Mouse (Mus musculus): ENCODE data around the gene Ube4a. TPM values are rescaled to one million over a fixed set of nuclear protein-coding genes. Genes with fewer than 3 reads are reported as not detected.
"Not testable (repeated sequence)": the region's sequence is repeated elsewhere in the genome, so short reads cannot be mapped to it uniquely, and the experiment has no call there.

The Ube4a gene
- total RNA-seq, 2 experiments from 2014 or later, result 67.0 to 73.5 TPM

GRCm38 (mm10) chr9:44981676-44982075 lies 16.3 kb upstream of the Ube4a start, which contains the start of gene Cd3d:
Cd3d (plus strand) TSS chr9:44981786.
- no peak for DNase-seq (ENCODE audit: low spot score in 2 of 2)

GRCm38 (mm10) chr9:44981104-44981503 lies 15.7 kb upstream of the Ube4a start:
- DNase-seq (ENCODE audit: low spot score in 2 of 2), result no peak

GRCm38 (mm10) chr9:44980242-44980641 lies 14.8 kb upstream of the Ube4a start, which contains the start of gene Cd3g:
Cd3g (minus strand) TSS chr9:44980431.
- no peak for DNase-seq (ENCODE audit: low spot score in 2 of 2)

DNA sequence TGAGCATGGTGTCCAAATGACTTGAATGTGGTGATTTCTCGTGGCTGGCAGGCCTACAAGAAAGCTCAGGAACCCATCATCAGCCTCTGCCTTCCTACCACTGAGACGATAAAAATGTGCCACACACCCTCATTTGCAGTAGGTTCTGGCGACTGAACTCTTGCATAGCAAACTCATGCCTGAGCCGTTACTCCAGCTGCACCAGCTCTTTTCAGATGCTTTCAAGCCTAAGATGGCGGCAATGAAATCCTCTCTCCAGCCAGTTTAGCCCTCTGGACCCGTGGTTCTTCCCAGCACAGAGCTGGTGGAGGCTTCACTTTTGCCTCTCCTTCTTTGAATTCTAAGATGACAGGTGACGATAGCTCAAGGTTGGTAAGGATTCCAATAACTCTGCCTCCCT lies 14.4 kb upstream of the Ube4a start:
- DNase-seq (ENCODE audit: low spot score in 2 of 2), result no peak

- DNase-seq (ENCODE audit: low spot score in 2 of 2), result no peak
These were observed 12.4 kb upstream of the Ube4a start for GRCm38 (mm10) chr9:44977813-44978212.

- DNase-seq (ENCODE audit: low spot score in 2 of 2), result no peak
These were observed 4.0 kb upstream of the Ube4a start for GRCm38 (mm10) chr9:44969450-44969849.

- DNase-seq (ENCODE audit: low spot score in 2 of 2), result not testable (repeated sequence)
These were observed 2.4 kb upstream of the Ube4a start for GRCm38 (mm10) chr9:44967763-44968162.

GRCm38 (mm10) chr9:44966815-44967242 lies 1.4 kb upstream of the Ube4a start:
- DNase-seq (ENCODE audit: low spot score in 2 of 2), result peak; percentile 45 to 84

- no peak for DNase-seq (ENCODE audit: low spot score in 2 of 2)
These were observed 550 bp upstream of the Ube4a start for GRCm38 (mm10) chr9:44965833-44966466.

- no peak for DNase-seq (ENCODE audit: low spot score in 2 of 2)
These were observed 11.0 kb downstream of the Ube4a start for GRCm38 (mm10) chr9:44954432-44954831.

DNA sequence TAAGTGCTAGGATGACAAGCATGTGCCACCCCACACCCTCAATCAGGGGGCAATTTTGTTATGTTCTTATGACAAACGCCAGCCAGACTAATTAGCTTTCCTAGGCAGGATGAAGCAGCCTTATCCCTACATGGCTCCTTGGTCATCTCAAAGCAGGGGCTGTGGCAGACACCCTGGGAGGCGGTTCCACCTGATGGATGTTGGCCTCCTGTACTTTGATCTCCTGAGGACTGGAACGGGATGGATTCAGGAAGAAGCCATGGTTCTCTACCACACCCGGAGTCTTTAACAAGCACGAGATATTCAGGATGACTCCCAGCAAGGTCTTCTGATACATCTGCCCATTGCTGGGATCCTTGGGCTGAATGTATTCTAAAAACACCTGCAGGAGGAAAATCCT lies 17.6 kb downstream of the Ube4a start:
- DNase-seq (ENCODE audit: low spot score in 2 of 2), result no peak

DNA sequence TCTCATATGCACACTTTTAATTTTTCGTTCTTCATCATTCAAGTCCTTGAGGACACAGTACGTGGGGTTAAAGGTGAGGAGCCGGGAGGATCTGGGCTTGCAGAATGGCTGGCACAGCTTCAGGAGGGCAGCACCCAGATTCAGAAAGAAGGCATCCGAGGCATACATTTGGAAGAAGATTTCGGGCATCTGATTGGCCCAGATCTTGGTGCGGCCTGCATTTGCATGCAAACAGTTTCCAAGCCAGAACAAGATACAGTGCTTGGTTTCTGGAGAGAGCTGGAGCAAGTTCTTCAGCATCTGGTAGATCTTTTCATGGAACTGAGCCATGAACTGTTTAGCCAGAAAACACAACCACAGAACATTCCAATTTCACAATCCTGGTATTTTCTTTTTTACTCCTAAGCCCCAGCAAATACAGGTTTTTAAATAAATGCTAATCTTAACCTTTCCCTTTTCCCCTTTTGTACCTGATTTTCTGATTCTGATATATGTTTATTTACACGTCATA lies 19.2 kb downstream of the Ube4a start:
- peak in 1 of 2 experiments; percentile 37 for DNase-seq (ENCODE audit: low spot score in 2 of 2)

DNA sequence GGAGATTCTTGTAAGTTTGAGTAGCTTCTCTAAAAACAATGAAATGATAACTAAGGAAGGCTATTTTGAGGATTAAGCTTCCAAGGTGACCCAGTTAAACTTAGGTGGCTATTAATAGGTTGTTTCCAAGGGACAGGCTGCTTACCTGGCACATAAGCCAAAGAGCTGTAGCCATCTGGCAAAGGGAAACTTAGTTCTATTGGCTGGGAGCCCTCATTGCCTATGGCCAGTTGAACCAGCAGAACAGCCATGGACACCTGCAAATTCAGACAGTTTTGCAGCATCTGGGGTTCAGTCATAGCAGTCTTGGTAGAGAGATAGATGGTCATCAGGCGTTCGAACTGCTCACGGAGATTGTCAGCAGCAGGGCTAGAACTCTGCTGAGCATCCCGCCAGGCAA lies 23.0 kb downstream of the Ube4a start:
- DNase-seq (ENCODE audit: low spot score in 2 of 2), result no peak

DNA sequence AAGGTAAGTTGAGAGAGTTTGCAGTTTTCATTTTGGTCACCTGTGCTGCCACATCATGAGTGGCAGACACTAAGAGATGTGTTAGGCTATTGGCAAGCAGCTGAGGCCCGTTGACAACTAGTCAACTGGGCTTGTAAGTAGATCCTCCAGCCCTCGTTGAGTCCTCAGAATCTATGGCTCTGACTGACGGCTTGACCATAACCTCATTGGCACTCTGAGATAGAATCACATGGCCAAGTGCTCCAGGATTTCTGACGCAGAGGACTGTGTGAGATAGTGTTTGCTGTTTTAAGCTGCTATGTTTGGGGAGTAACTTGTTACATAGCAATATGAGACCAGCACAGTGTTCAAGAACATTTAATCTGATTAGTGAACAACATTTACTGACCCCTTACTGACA lies 23.6 kb downstream of the Ube4a start:
- no peak for DNase-seq (ENCODE audit: low spot score in 2 of 2)

DNA sequence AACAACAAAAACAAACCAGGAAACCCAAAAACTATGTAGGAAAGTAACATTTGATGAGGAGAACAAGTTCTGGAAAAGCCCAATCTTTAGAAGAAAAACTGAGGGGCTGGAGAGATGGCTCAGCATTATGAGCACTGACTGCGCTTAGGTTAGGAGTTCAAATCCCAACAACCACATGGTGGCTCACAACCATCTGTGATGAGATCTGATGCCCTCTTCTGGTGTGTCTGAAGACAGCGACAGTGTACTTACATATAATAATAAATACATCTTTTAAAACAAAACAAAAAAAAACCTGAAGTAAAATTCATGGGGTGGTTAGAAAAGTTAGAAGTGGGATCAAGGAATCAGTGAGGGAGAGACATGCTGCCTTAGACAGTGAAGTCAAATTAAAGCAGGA lies 43.9 kb downstream of the Ube4a start:
- no peak for DNase-seq (ENCODE audit: low spot score in 2 of 2)

GRCm38 (mm10) chr9:44921123-44921468 lies 44.3 kb downstream of the Ube4a start:
- DNase-seq (ENCODE audit: low spot score in 2 of 2), result no peak

DNA sequence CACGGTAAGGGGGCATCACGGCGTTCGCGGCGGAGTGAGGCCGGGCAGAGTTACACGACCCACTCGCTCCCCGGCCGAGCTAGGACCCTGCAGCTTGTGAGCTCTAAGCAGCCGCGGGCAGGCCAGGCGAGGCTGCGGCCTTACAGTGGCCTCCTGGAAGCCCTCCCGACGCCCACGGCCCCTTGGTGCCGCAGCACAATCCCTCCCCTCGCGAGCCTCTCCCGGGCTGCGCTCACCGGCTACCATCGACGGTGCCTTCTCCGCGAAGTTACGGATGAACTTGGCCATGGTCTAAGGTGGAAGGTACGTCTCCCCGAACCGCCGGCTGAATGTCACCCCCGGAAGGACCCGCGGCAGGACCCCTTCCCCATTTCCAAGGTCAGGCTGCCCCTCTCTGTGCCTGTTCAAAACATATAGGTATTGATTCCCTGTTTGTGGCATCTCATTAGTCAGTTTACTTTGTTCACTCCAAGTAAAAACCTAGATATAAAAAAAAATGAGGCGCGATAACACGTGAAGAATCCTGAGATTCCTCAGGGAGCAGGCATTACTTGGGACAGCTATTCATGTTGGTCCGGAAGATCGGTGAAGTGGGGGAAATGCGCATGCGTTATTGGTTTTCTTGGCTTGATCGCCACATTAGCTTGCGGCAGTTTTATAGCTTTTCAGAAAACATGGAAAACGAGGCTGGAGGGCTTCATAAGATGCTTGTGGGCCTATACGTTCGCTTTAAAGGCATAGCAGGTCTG lies 44.9 kb downstream of the Ube4a start, which contains the start of gene Atp5l:
Gene Atp5l (minus strand): TSS at position 369 of the 749 bp plus-strand sequence.
- DNase-seq (ENCODE audit: low spot score in 2 of 2), result peak; percentile 83 to 94

DNA sequence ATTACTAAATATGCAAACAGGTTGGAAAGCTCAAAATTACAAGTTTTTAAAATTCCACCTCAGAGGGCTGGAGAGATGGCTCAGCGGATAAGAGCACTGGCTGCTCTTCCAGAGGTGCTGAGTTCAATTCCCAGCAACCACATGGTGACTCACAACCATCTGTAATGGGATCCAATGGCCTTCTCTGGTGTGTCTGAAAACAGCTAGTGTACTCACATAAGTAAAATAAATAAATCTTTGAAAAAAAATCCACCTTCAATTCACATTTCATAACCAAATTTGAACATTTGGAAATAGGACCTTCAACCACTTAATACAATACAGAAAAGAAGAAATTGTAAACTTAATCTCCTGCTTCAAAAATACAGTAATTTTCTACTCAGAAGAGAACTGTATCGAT lies 45.8 kb downstream of the Ube4a start:
- no peak for DNase-seq (ENCODE audit: low spot score in 2 of 2)

DNA sequence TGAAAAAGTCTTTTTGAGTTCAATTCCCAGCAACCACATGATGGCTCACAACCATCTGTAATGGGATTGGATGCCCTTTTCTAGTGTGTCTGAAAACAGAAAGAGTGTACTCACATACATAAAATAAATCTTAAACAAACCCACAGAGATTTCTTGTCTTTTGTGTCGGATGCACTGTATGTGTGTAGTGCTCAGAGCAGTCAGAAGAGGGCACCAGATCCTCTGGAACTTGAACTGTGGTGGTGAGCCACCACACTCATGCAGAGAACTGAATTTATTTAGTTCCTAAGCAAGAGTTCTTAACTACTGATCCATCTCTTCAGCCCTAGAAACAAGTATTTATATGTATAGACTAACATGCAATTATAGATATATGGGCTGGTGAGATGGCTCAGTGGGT lies 49.2 kb downstream of the Ube4a start:
- peak in 1 of 2 experiments; percentile 63 for DNase-seq (ENCODE audit: low spot score in 2 of 2)

DNA sequence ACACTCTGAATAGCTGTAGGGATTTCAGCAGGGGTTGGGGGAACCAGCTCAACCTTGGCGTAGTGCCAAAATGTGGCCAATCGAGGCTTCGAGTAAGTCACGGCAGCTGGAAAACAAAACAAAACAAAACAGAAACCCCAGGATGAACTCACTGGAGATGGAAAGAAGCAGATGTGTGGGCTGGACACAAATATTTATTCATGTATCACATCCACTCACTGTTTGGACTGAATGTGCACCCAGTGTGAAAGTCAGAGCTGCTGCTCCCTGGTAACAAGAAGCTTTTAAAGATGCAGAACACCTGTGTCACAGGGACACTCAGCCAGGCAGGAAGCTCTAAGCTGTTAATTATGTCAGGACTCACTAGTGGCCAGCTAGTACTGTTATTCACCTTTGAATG lies 50.7 kb downstream of the Ube4a start:
- DNase-seq (ENCODE audit: low spot score in 2 of 2), result no peak

DNA sequence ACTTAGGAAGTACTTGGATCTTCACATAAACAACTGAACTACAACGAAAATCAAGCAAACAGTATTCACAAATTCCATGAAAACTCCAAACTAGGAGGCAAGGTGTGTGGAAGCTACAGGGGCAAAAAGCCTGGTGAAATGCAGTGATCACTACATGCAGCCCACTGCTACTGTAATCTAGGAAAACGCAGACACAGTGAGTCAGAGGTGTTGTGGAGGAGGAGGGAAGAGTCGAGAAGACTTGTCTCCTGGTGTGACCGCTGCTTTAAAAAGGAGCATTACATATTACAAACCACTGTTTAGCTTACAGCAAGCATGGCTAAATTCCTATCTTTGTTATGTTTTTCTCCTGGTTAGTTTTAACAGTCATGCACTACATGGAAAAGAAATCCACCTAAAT lies 54.0 kb downstream of the Ube4a start:
- DNase-seq (ENCODE audit: low spot score in 2 of 2), result no peak

GRCm38 (mm10) chr9:44905620-44906019 lies 59.8 kb downstream of the Ube4a start:
- DNase-seq (ENCODE audit: low spot score in 2 of 2), result peak; percentile 60 to 78

Measured in layer of hippocampus, adult 18-20 months (tissue).